Mouse (Mus musculus) small intestine, adult 10 weeks (tissue): ENCODE data around the gene Gm47791. TPM values are rescaled to one million over a fixed set of nuclear protein-coding genes. Genes with fewer than 3 reads are reported as not detected.

Experiments used
- polyA plus RNA-seq: library from polyadenylated mRNA; stranded (reverse); fragments of 350-450 nt; fragmentation: Illumina TruSeq; extraction: RNeasy Lipid Tissue Mini Kit (QIAGEN cat#74804); gene quantifications from one replicate; pipeline ENCODE4 v1.2.3, GENCODE M21; 2014; ENCODE audit warnings: low replicate concordance

Gene Gm47791
- not detected for polyA plus RNA-seq

DNA sequence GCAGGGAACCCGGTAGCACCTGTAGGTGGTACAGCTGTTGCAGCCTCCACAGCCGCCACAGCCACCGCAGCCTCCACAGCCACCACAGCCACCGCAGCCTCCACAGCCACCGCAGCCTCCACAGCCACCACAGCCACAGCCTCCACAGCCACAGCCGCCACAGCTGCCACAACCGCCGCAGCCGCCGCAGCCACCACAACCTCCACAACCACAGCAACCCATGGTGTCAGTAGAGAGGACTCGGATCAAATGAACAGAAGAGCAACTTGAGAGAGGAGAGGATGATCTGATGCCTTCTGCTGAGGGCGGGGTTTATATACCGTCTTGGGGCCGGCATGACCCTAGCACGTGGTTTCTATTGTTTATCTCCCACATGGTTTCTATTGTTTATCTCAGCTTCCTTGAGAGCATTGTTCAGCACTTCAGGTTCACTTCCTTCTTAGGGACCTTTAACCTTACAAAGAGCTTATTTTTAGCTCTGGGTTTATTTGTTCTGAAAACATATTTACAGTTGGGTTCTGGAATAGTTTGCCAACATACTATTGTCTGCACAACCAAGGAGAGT is at the start of gene Gm47791:
TSS of gene Gm47791 (minus strand) at position 222 of the 565 bp plus-strand sequence.

GRCm38 (mm10) chr1:82768269-82768668 is 2.8 kb downstream of the Gm47791 start, which contains the start of gene Tm4sf20:
TSS of gene Tm4sf20 (minus strand) at chr1:82768461.

DNA sequence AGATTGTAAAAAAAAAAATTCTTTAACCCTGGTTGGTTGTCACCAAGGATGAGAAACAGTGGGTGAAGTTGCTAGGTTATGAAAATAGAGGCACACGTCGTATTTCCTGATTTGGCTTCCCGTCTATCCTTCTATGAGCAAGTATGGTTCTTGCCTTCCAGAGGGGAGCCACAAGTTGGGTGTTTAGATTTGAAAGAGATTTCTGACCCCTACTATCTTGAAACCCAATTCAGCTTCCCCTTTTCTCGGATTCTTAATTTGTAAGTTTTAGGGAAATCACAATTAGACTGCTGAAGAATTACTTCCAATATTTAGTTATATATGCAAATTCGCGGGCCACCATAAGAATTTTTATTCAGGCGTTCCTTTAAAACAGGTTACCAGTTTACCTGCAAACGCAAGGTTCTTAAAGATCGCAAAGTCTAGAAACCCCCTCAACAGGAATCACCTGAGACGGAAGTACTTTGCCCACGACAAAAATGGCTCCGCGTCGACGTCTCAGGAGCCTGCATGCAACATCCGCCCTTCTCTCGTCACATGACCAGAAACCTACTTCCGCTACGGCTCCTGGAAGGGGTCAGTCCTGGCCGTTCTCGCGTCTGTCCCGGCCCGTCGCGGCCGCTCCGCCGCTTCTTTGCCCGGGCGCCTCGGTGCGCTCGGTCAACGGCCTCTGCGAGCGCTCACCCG is 46.6 kb downstream of the Gm47791 start, which contains the start of gene Mff:
TSS of gene Mff (plus strand) at position 552 of the 687 bp plus-strand sequence.

Other genes with a start within 250 kb of the Gm47791 start
- 0.48 TPM for gene Col4a4, start 184.4 kb downstream of the Gm47791 start, polyA plus RNA-seq
- 1.3 TPM for gene Col4a3, start 184.3 kb downstream of the Gm47791 start, polyA plus RNA-seq
- gene Mff, start 46.4 kb downstream of the Gm47791 start, polyA plus RNA-seq = 215 TPM
- gene Tm4sf20, start 2.8 kb downstream of the Gm47791 start, polyA plus RNA-seq = 1,040 TPM
- 110 TPM for gene Agfg1, start 68.2 kb upstream of the Gm47791 start, polyA plus RNA-seq
- 3.6 TPM for gene A030005L19Rik, start 142.1 kb upstream of the Gm47791 start, polyA plus RNA-seq
- gene A030014E15Rik, start 153.7 kb upstream of the Gm47791 start, polyA plus RNA-seq = not detected
- not detected for gene Gm6217, start 160.2 kb upstream of the Gm47791 start, polyA plus RNA-seq
- gene A030003K21Rik, start 172.1 kb upstream of the Gm47791 start, polyA plus RNA-seq = not detected
- not detected for gene Gm7544, start 184.8 kb upstream of the Gm47791 start, polyA plus RNA-seq
- not detected for gene Gm47955, start 189.0 kb upstream of the Gm47791 start, polyA plus RNA-seq
- not detected for gene Gm47959, start 229.3 kb upstream of the Gm47791 start, polyA plus RNA-seq